Mouse (Mus musculus): ENCODE data around the gene Olfr1157. TPM values are rescaled to one million over a fixed set of nuclear protein-coding genes. Genes with fewer than 3 reads are reported as not detected.

Olfr1157 gene
- not detected in 2 replicates for polyA plus RNA-seq (2015; fragmentation: Nextera tagmentation; extraction: Ambion mirVana)

DNA sequence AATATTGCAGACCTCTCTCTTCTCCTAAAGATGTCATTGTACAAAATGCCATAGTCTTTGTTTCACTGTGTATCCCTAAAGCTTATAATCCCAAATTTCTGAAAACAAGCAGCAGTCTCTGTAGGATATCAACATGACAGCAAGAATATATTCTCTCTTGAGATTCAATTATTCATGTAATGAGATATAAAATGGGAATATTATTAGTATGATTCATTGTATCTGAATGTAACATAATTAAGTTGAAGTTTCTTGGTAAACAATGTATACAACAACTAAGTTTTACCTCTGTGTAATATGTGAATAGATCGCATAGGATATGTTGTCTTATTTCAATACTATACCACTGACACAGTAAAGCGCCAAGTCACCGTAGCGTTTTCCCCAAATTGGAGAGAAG lies at the start of gene Olfr1157:
Gene Olfr1157 (minus strand): TSS at position 101 of the 400 bp plus-strand sequence.
- no peak for ATAC-seq (ENCODE audit: borderline replicate concordance, extremely low read depth, low FRiP score, low TSS enrichment)
- Histone ChIP-seq H3K4me1 (no peaks in the 10 kb centered on the region), H3K36me3 (no peaks in the 10 kb centered on the region), H3K9me3 (no peaks in the 10 kb centered on the region), H3K9ac (no peak within 1 kb of the TSS), H3K4me2 (no peak within 1 kb of the TSS), H3K27ac (no peak within 1 kb of the TSS), H3K4me3 (no peak within 1 kb of the TSS), H3K27me3 (no peaks in the 10 kb centered on the region)
- WGBS: 95% methylated on average over 4 of the region's 4 CpGs

DNA sequence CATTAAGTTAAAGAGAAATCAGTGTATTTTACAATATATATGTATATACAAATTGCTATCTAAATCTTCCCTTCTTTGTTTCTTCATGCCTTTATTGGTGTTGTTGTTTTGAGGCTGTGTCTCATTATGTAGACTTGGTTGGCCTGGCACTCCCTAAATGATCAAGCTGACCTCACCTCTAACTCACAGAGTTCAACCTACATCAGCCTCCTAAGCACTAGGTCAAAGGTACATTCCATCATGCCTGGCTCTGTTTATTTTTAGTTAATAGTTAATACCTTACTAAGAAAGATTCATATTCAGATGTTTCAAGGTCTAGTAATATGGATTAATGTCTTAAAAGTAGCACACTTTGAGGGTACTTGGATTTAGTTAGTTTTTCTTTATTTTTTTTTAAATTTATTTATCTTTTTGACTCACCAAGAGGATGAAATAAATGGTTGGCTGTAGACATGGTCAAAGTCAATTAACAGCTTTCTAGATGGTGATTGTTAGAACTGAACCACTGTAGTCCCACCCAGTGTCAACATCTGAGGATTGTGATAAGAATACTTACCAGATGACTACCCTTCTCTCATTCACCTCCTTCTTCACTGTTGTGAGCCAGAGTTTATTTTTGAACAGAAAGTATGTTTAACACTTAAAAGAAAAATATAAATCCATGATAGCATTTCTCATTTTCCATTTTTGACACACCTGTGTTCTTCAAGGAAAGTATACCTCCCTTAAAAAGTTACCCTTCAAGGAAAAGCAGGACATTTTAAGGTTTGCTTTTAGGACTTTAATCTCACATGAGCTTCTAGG lies 39.6 kb upstream of the Olfr1157 start, which contains the start of gene Olfr1160:
Gene Olfr1160 (minus strand): TSS at position 754 of the 804 bp plus-strand sequence.
- no peak for ATAC-seq (ENCODE audit: borderline replicate concordance, extremely low read depth, low FRiP score, low TSS enrichment)
- no peak within 1 kb of the TSS for H3K9ac ChIP-seq
- H3K4me1 ChIP-seq: no peaks in the 10 kb centered on the region
- no peak within 1 kb of the TSS for H3K4me3 ChIP-seq
- no peaks in the 10 kb centered on the region for H3K36me3 ChIP-seq
- H3K4me2 ChIP-seq: no peak within 1 kb of the TSS
- no peaks in the 10 kb centered on the region for H3K27me3 ChIP-seq
- H3K9me3 ChIP-seq: no peaks in the 10 kb centered on the region
- no peak within 1 kb of the TSS for H3K27ac ChIP-seq

DNA sequence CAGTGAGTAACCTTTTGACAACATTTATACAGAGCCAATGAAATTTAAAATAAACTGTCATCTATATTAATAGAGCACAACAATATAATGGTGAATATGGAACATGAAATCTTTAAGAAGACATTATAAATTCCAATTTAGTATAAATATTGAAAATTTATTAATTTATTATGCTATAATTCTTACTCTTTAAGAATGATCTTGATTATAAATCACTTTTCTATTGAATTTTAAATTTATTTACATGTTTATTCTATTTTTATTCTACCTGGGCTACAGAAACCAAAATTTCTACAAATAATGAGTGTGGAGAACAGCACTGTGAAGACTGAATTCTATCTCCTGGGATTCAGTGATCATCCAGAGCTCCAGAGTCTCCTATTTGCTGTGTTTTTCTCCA lies 21.7 kb upstream of the Olfr1157 start, which contains the start of gene Olfr1158:
Gene Olfr1158 (plus strand): TSS at position 301 of the 400 bp plus-strand sequence.
- Histone ChIP-seq H3K27ac (no peak within 1 kb of the TSS), H3K4me3 (no peak within 1 kb of the TSS), H3K9me3 (no peaks in the 10 kb centered on the region), H3K36me3 (no peaks in the 10 kb centered on the region), H3K4me2 (no peak within 1 kb of the TSS), H3K9ac (no peak within 1 kb of the TSS), H3K27me3 (no peaks in the 10 kb centered on the region), H3K4me1 (no peaks in the 10 kb centered on the region)
- ATAC-seq (ENCODE audit: borderline replicate concordance, extremely low read depth, low FRiP score, low TSS enrichment): no peak

DNA sequence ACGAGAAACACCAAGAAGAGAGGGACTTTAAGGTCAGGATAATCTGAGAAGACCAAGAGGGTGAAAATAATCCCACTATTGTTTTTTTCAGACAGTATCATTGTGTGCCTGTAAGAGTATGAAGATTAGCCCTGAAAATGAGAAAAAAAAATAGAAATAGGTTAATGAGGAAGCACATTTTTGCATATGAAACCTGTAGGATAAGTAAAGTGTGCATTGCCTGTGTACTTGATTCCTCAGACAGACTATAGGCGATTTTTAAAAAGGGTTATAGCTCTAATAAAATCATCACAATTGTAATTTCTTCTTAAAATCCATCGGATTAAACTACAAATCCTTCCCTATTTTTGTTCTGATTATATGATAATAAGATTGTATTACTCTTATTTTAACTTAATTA lies 6.5 kb upstream of the Olfr1157 start, which contains the start of gene Olfr74:
Gene Olfr74 (minus strand): TSS at position 101 of the 400 bp plus-strand sequence.
- no peak for ATAC-seq (ENCODE audit: borderline replicate concordance, extremely low read depth, low FRiP score, low TSS enrichment)

DNA sequence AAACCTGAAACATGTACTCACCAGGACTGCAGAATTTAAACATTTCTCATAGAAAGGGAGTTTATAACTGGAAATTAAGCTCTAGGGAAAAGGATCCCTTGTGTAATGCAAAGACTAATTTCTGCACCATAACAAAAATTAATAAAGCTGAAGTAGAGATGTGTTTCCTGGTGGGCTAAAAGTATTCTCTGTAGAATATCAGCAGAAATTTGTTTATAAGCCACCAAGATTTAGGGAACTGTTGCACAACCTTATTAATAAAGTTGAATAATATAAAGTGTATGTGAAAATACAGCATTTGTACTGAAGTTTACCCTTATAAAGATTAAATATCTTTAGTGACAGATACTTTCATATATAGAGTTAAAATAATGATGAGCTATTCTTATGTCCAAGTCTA lies 15.1 kb downstream of the Olfr1157 start, which contains the start of gene Olfr1156:
Gene Olfr1156 (minus strand): TSS at position 101 of the 400 bp plus-strand sequence.
- no peaks in the 10 kb centered on the region for H3K36me3 ChIP-seq
- ATAC-seq (ENCODE audit: borderline replicate concordance, extremely low read depth, low FRiP score, low TSS enrichment): no peak
- H3K27ac ChIP-seq: no peak within 1 kb of the TSS
- no peaks in the 10 kb centered on the region for H3K9me3 ChIP-seq
- H3K9ac ChIP-seq: no peak within 1 kb of the TSS
- no peaks in the 10 kb centered on the region for H3K27me3 ChIP-seq
- no peak within 1 kb of the TSS for H3K4me3 ChIP-seq
- no peaks in the 10 kb centered on the region for H3K4me1 ChIP-seq
- no peak within 1 kb of the TSS for H3K4me2 ChIP-seq

More for the DNA sequence above, 6.5 kb upstream of the Olfr1157 start, which contains the start of gene Olfr74:
- Histone ChIP-seq H3K27ac (no peak within 1 kb of the TSS), H3K4me2 (no peak within 1 kb of the TSS), H3K36me3 (no peaks in the 10 kb centered on the region), H3K9ac (no peak within 1 kb of the TSS), H3K4me1 (no peaks in the 10 kb centered on the region), H3K27me3 (no peaks in the 10 kb centered on the region), H3K9me3 (no peaks in the 10 kb centered on the region), H3K4me3 (no peak within 1 kb of the TSS)
- 65% methylated on average over 3 of the region's 3 CpGs for WGBS

DNA sequence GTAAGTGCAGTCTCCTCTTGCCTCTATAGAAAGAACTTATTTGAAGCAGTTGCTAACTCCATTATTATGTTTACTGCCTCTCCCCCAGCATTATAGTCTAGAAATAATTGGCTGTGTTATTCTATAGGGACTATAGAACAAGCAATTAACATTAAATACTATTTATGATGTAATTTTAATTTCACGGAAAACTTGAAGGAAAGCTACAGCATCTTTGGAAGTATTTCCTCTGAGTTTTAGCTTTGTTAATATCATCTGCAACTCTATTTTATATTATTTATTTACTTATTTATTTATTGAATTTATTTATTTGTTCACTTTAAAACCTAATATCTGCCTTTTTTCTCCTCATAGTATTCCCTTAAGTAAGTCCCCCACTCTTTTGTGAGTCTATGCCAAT lies 23.1 kb downstream of the Olfr1157 start, which contains the start of gene Olfr1155:
Gene Olfr1155 (minus strand): TSS at position 101 of the 400 bp plus-strand sequence.
- no peak for ATAC-seq (ENCODE audit: borderline replicate concordance, extremely low read depth, low FRiP score, low TSS enrichment)
- Histone ChIP-seq H3K9ac (no peak within 1 kb of the TSS), H3K4me1 (no peaks in the 10 kb centered on the region), H3K27ac (no peak within 1 kb of the TSS), H3K4me2 (no peak within 1 kb of the TSS), H3K9me3 (no peaks in the 10 kb centered on the region), H3K36me3 (no peaks in the 10 kb centered on the region), H3K27me3 (no peaks in the 10 kb centered on the region), H3K4me3 (no peak within 1 kb of the TSS)
- WGBS: 96% methylated on average over 1 of the region's 1 CpGs

Other genes starting within 250 kb of the Olfr1157 start
- gene Olfr1138, start 228.3 kb downstream of the Olfr1157 start, polyA plus RNA-seq (2015; fragmentation: Nextera tagmentation; extraction: Ambion mirVana): not detected in 2 replicates
- gene Olfr1140, start 224.5 kb downstream of the Olfr1157 start, polyA plus RNA-seq (2015; fragmentation: Nextera tagmentation; extraction: Ambion mirVana): not detected in 2 replicates
- not detected in 2 replicates for gene Olfr1141, start 214.3 kb downstream of the Olfr1157 start, polyA plus RNA-seq (2015; fragmentation: Nextera tagmentation; extraction: Ambion mirVana)
- gene Olfr152, start 188.8 kb downstream of the Olfr1157 start, polyA plus RNA-seq (2015; fragmentation: Nextera tagmentation; extraction: Ambion mirVana): not detected in 2 replicates
- gene Olfr1143, start 167.7 kb downstream of the Olfr1157 start, polyA plus RNA-seq (2015; fragmentation: Nextera tagmentation; extraction: Ambion mirVana): not detected in 2 replicates
- gene Olfr1145, start 158.5 kb downstream of the Olfr1157 start, polyA plus RNA-seq (2015; fragmentation: Nextera tagmentation; extraction: Ambion mirVana): not detected in 2 replicates
- gene Olfr1148, start 137.8 kb downstream of the Olfr1157 start, polyA plus RNA-seq (2015; fragmentation: Nextera tagmentation; extraction: Ambion mirVana): not detected in 2 replicates
- not detected in 2 replicates for gene Olfr1150-ps1, start 124.3 kb downstream of the Olfr1157 start, polyA plus RNA-seq (2015; fragmentation: Nextera tagmentation; extraction: Ambion mirVana)
- not detected in 2 replicates for gene Olfr1151, start 112.4 kb downstream of the Olfr1157 start, polyA plus RNA-seq (2015; fragmentation: Nextera tagmentation; extraction: Ambion mirVana)
- gene Olfr1152, start 101.8 kb downstream of the Olfr1157 start, polyA plus RNA-seq (2015; fragmentation: Nextera tagmentation; extraction: Ambion mirVana): not detected in 2 replicates
- gene Olfr1153, start 73.3 kb downstream of the Olfr1157 start, polyA plus RNA-seq (2015; fragmentation: Nextera tagmentation; extraction: Ambion mirVana): not detected in 2 replicates
- gene Olfr1154, start 63.1 kb downstream of the Olfr1157 start, polyA plus RNA-seq (2015; fragmentation: Nextera tagmentation; extraction: Ambion mirVana): not detected in 2 replicates
- not detected in 2 replicates for gene Olfr1155, start 23.2 kb downstream of the Olfr1157 start, polyA plus RNA-seq (2015; fragmentation: Nextera tagmentation; extraction: Ambion mirVana)
- not detected in 2 replicates for gene Olfr1156, start 15.2 kb downstream of the Olfr1157 start, polyA plus RNA-seq (2015; fragmentation: Nextera tagmentation; extraction: Ambion mirVana)
- not detected in 2 replicates for gene Olfr74, start 6.4 kb upstream of the Olfr1157 start, polyA plus RNA-seq (2015; fragmentation: Nextera tagmentation; extraction: Ambion mirVana)
- not detected in 2 replicates for gene Olfr1158, start 21.8 kb upstream of the Olfr1157 start, polyA plus RNA-seq (2015; fragmentation: Nextera tagmentation; extraction: Ambion mirVana)
- not detected in 2 replicates for gene Olfr1160, start 40.0 kb upstream of the Olfr1157 start, polyA plus RNA-seq (2015; fragmentation: Nextera tagmentation; extraction: Ambion mirVana)
- gene Olfr1161, start 54.5 kb upstream of the Olfr1157 start, polyA plus RNA-seq (2015; fragmentation: Nextera tagmentation; extraction: Ambion mirVana): not detected in 2 replicates
- 0.05 TPM in 1 of 2 replicates, not detected in the other for gene Olfr73, start 69.4 kb upstream of the Olfr1157 start, polyA plus RNA-seq (2015; fragmentation: Nextera tagmentation; extraction: Ambion mirVana)
- not detected in 2 replicates for gene Olfr1162, start 82.8 kb upstream of the Olfr1157 start, polyA plus RNA-seq (2015; fragmentation: Nextera tagmentation; extraction: Ambion mirVana)
- not detected in 2 replicates for gene Olfr1163, start 103.5 kb upstream of the Olfr1157 start, polyA plus RNA-seq (2015; fragmentation: Nextera tagmentation; extraction: Ambion mirVana)
- not detected in 2 replicates for gene Olfr1164, start 125.7 kb upstream of the Olfr1157 start, polyA plus RNA-seq (2015; fragmentation: Nextera tagmentation; extraction: Ambion mirVana)
- not detected in 2 replicates for gene Olfr1166, start 160.0 kb upstream of the Olfr1157 start, polyA plus RNA-seq (2015; fragmentation: Nextera tagmentation; extraction: Ambion mirVana)
- gene Olfr1167, start 186.9 kb upstream of the Olfr1157 start, polyA plus RNA-seq (2015; fragmentation: Nextera tagmentation; extraction: Ambion mirVana): not detected in 2 replicates
- not detected in 2 replicates for gene Olfr1168, start 213.6 kb upstream of the Olfr1157 start, polyA plus RNA-seq (2015; fragmentation: Nextera tagmentation; extraction: Ambion mirVana)